Mouse (Mus musculus) kidney, postnatal 0 days (tissue): ENCODE measurements around the gene Syn2. TPM values are rescaled to one million over a fixed set of nuclear protein-coding genes. Genes with fewer than 3 reads are reported as not detected.

Experiments used
- ATAC-seq: fragments of 200-750 bp; cut with Nextera tagmentation; replicated peaks from 2 replicates; pipeline ENCODE4 v1.8.0; 2017; ENCODE audit warnings: low read depth, moderate number of reproducible peaks, moderate TSS enrichment, moderate library complexity; ENCODE audit not compliant: low FRiP score
- DNase-seq: peaks from one replicate; pipeline ENCODE4 v3.0.0-alpha.2; 2016; ENCODE audit warnings: low spot score
- H3K27ac ChIP-seq: fragments of 300-500 bp; sonication (generic); 2 replicates; pipeline ENCODE4 v1.5.1; 2014; ENCODE audit warnings: mild to moderate bottlenecking
- H3K27me3 ChIP-seq: fragments of 300-500 bp; sonication (generic); 2 replicates; pipeline ENCODE4 v1.6.1; 2014; ENCODE audit warnings: low read length, mixed read lengths; ENCODE audit not compliant: insufficient read depth
- H3K36me3 ChIP-seq: fragments of 300-500 bp; sonication (generic); 2 replicates; pipeline ENCODE4 v1.6.1; 2014; ENCODE audit warnings: low read length, mixed read lengths; ENCODE audit not compliant: insufficient read depth
- H3K4me1 ChIP-seq: fragments of 300-500 bp; sonication (generic); replicated peaks from 2 replicates; pipeline ENCODE4 v1.6.1; 2014; ENCODE audit warnings: antibody characterized with exemption, low read length, mixed read lengths; ENCODE audit not compliant: insufficient read depth
- H3K4me2 ChIP-seq: fragments of 300-500 bp; sonication (generic); 2 replicates; pipeline ENCODE4 v1.6.1; 2014; ENCODE audit warnings: mild to moderate bottlenecking, low read length, moderate library complexity, mixed read lengths
- H3K4me3 ChIP-seq: fragments of 300-500 bp; sonication (generic); replicated peaks from 2 replicates; pipeline ENCODE4 v1.5.1; 2014; ENCODE audit warnings: low read depth, low read length
- H3K9ac ChIP-seq: fragments of 300-500 bp; sonication (generic); 2 replicates; pipeline ENCODE4 v1.6.1; 2014; ENCODE audit warnings: low read depth, low read length
- H3K9me3 ChIP-seq: fragments of 300-500 bp; sonication (generic); replicated peaks from 2 replicates; pipeline ENCODE4 v1.6.1; 2016; ENCODE audit warnings: low read length, inconsistent platforms, mixed read lengths
- CTCF ChIP-seq: IDR thresholded peaks from 2 replicates; pipeline ENCODE4 v1.5.1; 2016; ENCODE audit warnings: antibody characterized with exemption, low read depth, mild to moderate bottlenecking, moderate library complexity
- WGBS: fragments of 180-500 bp; shearing (Covaris S2); extraction: QIAGEN DNeasy Blood & Tissue Kit; methylation state at CpG from one replicate; pipeline ENCODE4 v1.1.7; 2014; 5-methylcytosine and 5-hydroxymethylcytosine counted together
- polyA plus RNA-seq: library from polyadenylated mRNA; unstranded; fragments of >200 nt; fragmentation: Nextera tagmentation; extraction: Ambion mirVana; gene quantifications from 2 replicates; pipeline ENCODE4 v1.2.1, GENCODE M21; 2015

Syn2 gene
- polyA plus RNA-seq, 1 experiment from 2014 or later: 4.1 TPM

DNA sequence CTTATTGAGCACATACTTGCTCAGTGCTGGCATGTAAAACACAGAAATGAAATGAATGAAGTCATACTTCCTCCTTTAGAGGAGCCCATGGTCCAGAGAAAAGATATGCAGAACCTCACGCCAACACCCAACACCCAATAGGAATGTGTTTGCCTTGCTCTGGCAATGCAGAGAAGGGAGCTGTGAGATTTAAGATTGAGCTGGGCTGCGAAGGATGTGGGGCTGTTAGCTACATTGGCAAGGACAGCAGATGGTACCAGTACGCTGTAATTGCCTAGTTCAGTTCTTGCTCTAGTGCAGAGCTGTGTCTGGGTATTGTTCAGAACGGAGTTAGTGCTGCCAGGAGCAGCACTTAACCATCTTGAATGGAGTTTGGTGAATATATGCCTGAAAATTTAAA, 12.5 kb upstream of the Syn2 start:
- DNase-seq (no peak), ATAC-seq (no peak)
- H3K36me3 ChIP-seq: no peaks in the 10 kb centered on the region
- no peaks in the 10 kb centered on the region for H3K4me1 ChIP-seq
- H3K4me3 ChIP-seq: no peak overlapping the region
- H3K9ac ChIP-seq: no peak overlapping the region
- no peaks in the 10 kb centered on the region for H3K9me3 ChIP-seq
- 79% methylated on average over 4 of the region's 4 CpGs for WGBS
- no peak overlapping the region for H3K27ac ChIP-seq
- TF ChIP-seq CTCF: no peak
- no peak overlapping the region for H3K4me2 ChIP-seq
- H3K27me3 ChIP-seq: no peaks in the 10 kb centered on the region

DNA sequence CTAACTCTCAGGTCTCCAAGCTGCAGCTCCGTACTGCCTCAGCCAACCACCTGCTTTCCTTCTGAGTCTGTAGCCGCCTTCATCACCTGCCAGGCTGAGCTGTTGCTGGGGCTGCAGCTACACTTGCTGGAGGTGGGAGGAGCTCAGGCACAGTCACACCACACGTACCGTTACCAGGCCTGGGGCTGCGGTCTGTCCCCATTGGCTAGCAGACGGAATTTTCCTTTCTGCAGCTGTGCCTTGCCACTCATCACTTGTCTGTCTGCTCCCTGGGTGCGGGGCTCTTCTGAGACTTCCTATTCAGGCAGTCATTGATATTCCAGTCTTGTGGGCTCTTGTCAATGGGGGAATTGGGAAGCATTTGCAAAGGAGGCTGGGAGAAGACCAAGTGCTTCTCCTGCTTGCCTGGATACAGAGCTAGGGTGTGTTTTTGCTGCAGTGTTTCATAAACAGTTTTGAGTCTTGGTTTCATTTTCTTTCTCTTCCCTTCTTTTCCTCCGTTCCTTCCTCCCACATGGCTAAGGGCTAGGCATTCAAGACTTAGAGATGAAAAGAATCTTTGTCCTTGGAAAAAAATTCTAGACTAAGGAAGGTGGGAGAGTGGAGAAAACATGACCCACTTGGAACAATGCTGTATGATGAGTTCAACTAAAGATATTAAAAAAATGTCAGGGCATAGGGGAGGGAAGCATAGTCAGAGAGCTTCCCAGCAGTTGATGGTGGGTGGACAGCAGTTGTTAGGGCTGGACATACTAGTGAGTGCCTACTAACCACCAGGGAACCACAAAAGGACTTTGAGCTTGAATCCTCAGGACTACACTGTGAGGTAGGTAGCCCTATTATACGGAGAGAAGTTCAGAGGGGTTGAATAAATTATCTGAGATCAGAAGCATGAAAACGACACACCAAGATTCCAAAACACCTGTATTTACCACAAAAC, 11.2 kb upstream of the Syn2 start:
- Histone ChIP-seq H3K9ac (no peak overlapping the region), H3K27ac (no peak overlapping the region), H3K4me3 (no peak overlapping the region), H3K4me2 (no peak overlapping the region), H3K27me3 (no peaks in the 10 kb centered on the region), H3K4me1 (no peaks in the 10 kb centered on the region), H3K9me3 (no peaks in the 10 kb centered on the region), H3K36me3 (no peaks in the 10 kb centered on the region)
- no peak for TF ChIP-seq CTCF
- ATAC-seq (no peak), DNase-seq (no peak)
- 22% methylated on average over 10 of the region's 10 CpGs for WGBS

DNA sequence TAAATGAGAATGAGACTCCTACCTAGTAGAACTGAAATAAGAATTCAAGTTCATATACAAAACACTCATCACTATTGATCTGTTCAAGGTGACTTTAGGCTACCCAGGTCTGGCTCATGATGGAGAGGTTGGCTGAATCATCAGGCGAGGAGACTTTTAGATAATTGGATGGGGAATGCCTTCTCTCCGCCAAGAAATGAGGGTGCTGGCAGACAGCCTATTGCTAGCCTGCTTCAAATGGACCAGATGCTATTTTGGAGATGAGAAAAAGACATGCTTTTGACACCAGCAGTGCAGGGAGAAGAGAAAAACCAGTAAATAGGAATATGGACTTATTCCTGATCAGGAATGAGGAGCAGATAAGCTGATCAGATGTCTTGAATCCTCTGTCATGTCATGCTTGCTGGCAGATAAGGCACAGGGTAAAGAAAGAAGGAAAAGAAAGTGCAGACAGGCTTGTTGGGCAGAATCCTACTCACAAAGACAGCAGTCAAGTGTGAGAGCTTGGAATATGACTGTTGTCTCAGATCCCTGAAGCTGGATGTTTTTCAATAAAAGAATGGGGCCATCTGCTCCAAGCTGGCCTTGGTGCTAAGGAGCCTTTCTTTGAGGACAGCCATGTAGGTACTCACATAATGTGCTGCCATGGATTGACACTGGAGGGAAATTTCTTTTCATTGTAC, 9.9 kb upstream of the Syn2 start:
- no peaks in the 10 kb centered on the region for H3K9me3 ChIP-seq
- no peak overlapping the region for H3K27ac ChIP-seq
- DNase-seq (no peak), ATAC-seq (no peak)
- no peaks in the 10 kb centered on the region for H3K36me3 ChIP-seq
- no peak for TF ChIP-seq CTCF
- no peak overlapping the region for H3K4me2 ChIP-seq
- H3K4me3 ChIP-seq: no peak overlapping the region
- 74% methylated on average over 2 of the region's 2 CpGs for WGBS
- no peaks in the 10 kb centered on the region for H3K4me1 ChIP-seq
- no peak overlapping the region for H3K9ac ChIP-seq
- no peaks in the 10 kb centered on the region for H3K27me3 ChIP-seq

DNA sequence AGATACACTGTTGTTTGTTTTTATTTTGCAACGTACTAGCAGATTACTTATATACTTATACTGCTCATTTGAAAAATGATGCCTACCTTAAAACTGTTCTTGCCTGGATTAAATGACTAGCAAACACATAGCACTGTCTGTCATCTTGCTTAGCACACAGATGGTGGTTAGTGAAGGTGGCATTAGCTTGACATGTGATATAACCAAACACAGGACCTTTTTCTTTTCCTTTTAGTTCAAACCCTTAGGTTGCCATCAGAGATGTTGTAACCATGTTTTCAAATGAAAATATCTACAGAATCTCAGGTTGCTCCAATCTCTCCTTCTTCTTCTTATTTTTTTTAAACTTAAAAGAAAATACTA, 9.4 kb upstream of the Syn2 start:
- no peaks in the 10 kb centered on the region for H3K27me3 ChIP-seq
- H3K9ac ChIP-seq: no peak overlapping the region
- H3K4me3 ChIP-seq: no peak overlapping the region
- no peaks in the 10 kb centered on the region for H3K4me1 ChIP-seq
- DNase-seq (no peak), ATAC-seq (no peak)
- 80% methylated on average over 1 of the region's 1 CpGs for WGBS
- H3K9me3 ChIP-seq: no peaks in the 10 kb centered on the region
- no peak overlapping the region for H3K27ac ChIP-seq
- no peaks in the 10 kb centered on the region for H3K36me3 ChIP-seq
- H3K4me2 ChIP-seq: no peak overlapping the region
- TF ChIP-seq CTCF: no peak

DNA sequence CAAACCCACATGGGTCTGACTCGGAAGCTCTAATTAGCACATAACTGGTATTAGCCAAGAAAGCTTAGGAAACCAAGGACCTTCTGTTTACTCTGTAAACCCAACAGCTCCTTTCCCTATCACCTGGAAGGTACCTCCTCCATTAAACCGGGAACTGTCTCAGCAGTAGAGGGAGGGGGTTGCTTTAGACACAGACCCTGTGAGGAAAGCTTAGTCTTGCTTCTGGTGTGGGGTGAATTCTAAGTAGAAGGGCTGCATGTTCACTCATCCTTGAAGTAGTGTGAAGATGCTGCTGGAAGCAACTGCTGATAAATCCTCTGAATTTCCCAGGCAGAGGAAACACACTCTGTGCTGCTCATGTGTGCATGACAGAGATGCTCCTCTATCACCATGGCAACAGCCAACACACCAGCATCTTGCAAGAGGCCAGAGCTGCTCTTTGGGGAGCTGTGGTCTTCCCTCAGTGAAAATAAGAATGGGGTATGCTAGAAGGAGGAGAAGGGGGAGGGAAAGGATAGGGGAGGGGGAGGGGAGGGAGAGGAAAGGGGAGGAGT, 8.4 kb upstream of the Syn2 start:
- H3K9ac ChIP-seq: no peak overlapping the region
- no peak overlapping the region for H3K4me2 ChIP-seq
- ATAC-seq: no peak
- H3K4me1 ChIP-seq: no peaks in the 10 kb centered on the region
- no peak overlapping the region for H3K27ac ChIP-seq
- no peak for TF ChIP-seq CTCF
- H3K9me3 ChIP-seq: no peaks in the 10 kb centered on the region
- 36% methylated on average over 2 of the region's 2 CpGs for WGBS
- no peaks in the 10 kb centered on the region for H3K36me3 ChIP-seq
- H3K4me3 ChIP-seq: no peak overlapping the region
- H3K27me3 ChIP-seq: no peaks in the 10 kb centered on the region
- peak; percentile 4 for DNase-seq

DNA sequence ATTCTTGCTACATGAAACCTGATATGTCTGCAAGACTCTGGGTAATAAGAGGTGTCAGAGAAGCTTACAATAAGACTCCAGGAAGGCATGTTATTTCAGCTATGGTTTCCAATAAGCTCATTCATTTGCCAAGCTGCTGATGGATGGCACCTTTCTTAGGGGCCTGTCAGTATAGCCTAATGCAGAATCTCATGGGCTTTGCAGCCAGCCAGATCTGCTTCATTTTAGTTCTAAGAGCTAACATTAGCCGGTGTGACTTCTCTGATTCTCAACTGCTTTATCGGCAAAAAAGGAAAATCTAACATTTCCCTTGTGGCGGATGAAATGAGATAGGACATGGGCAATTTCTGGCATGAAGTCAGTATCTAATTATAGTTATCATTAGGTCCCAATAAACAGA, 7.9 kb upstream of the Syn2 start:
- WGBS: 82% methylated on average over 3 of the region's 3 CpGs
- H3K4me3 ChIP-seq: no peak overlapping the region
- H3K27ac ChIP-seq: no peak overlapping the region
- DNase-seq (no peak), ATAC-seq (no peak)
- no peaks in the 10 kb centered on the region for H3K27me3 ChIP-seq
- no peak overlapping the region for H3K9ac ChIP-seq
- H3K4me2 ChIP-seq: no peak overlapping the region
- no peaks in the 10 kb centered on the region for H3K36me3 ChIP-seq
- H3K4me1 ChIP-seq: no peaks in the 10 kb centered on the region
- no peak for TF ChIP-seq CTCF
- H3K9me3 ChIP-seq: no peaks in the 10 kb centered on the region
